Mouse (Mus musculus) left cerebral cortex, adult 8-10 months (tissue): ENCODE results near the gene Abcg1. TPM values are rescaled to one million over a fixed set of nuclear protein-coding genes. Genes with fewer than 3 reads are reported as not detected.

Experiments
- DNase-seq, 2 experiments: peaks; one replicate each; pipeline ENCODE4 v3.0.0; 2022; ENCODE audit warnings: low spot score in 2 of 2
- total RNA-seq, 4 experiments: library from RNA; stranded (reverse); gene quantifications; 2 replicates each; pipeline ENCODE4 v1.2.4; 2022

The Abcg1 gene
- total RNA-seq, 4 experiments from 2014 or later = 83.1 to 94.3 (median 83.4) TPM

- no peak for DNase-seq
Observed at GRCm38 (mm10) chr17:31039626-31040025, 17.8 kb upstream of the Abcg1 start.

- no peak for DNase-seq
Observed at GRCm38 (mm10) chr17:31040421-31040820, 17.1 kb upstream of the Abcg1 start.

GRCm38 (mm10) chr17:31042751-31043150, 14.7 kb upstream of the Abcg1 start:
- no peak for DNase-seq

GRCm38 (mm10) chr17:31057891-31058744, 643 bp downstream of the Abcg1 start:
- peak in 1 of 2 experiments; percentile 56 for DNase-seq

GRCm38 (mm10) chr17:31058745-31059085, 1.2 kb downstream of the Abcg1 start:
- DNase-seq = peak; percentile 63 to 84

- no peak for DNase-seq
Observed at GRCm38 (mm10) chr17:31060196-31060587, 2.7 kb downstream of the Abcg1 start.

GRCm38 (mm10) chr17:31060588-31061345, 3.3 kb downstream of the Abcg1 start:
- DNase-seq = no peak

- no peak for DNase-seq
Observed at GRCm38 (mm10) chr17:31061346-31062095, 4.0 kb downstream of the Abcg1 start.

GRCm38 (mm10) chr17:31066058-31066457, 8.6 kb downstream of the Abcg1 start:
- no peak for DNase-seq

- peak in 1 of 2 experiments; percentile 64 for DNase-seq
Observed at GRCm38 (mm10) chr17:31067051-31067450, 9.6 kb downstream of the Abcg1 start.

GRCm38 (mm10) chr17:31069121-31069520, 11.6 kb downstream of the Abcg1 start:
- DNase-seq = peak in 1 of 2 experiments; percentile 4

GRCm38 (mm10) chr17:31069845-31070244, 12.4 kb downstream of the Abcg1 start:
- no peak for DNase-seq

GRCm38 (mm10) chr17:31070403-31071185, 13.1 kb downstream of the Abcg1 start:
- no peak for DNase-seq

GRCm38 (mm10) chr17:31071421-31072301, 14.2 kb downstream of the Abcg1 start:
- no peak for DNase-seq

- no peak for DNase-seq
Observed at GRCm38 (mm10) chr17:31072872-31073271, 15.4 kb downstream of the Abcg1 start.

GRCm38 (mm10) chr17:31073273-31074052, 16.0 kb downstream of the Abcg1 start:
- DNase-seq = peak; percentile 72 to 87

- no peak for DNase-seq
Observed at GRCm38 (mm10) chr17:31074053-31074590, 16.6 kb downstream of the Abcg1 start.

GRCm38 (mm10) chr17:31074666-31075065, 17.2 kb downstream of the Abcg1 start:
- no peak for DNase-seq

GRCm38 (mm10) chr17:31075471-31075870, 18.0 kb downstream of the Abcg1 start:
- DNase-seq = no peak
